Mouse (Mus musculus): ENCODE data around the gene Olfr1151. TPM values are rescaled to one million over a fixed set of nuclear protein-coding genes. Genes with fewer than 3 reads are reported as not detected.

Gene Olfr1151
- polyA plus RNA-seq (2017; shearing (Covaris generic)), result not detected

GRCm38 (mm10) chr2:87855562-87855961 is at the start of gene Olfr1151:
Olfr1151 (plus strand) TSS chr2:87855862.

GRCm38 (mm10) chr2:87809522-87809921 is 46.1 kb upstream of the Olfr1151 start, which contains the start of gene Olfr1145:
Olfr1145 (plus strand) TSS chr2:87809822.

GRCm38 (mm10) chr2:87830233-87830632 is 25.4 kb upstream of the Olfr1151 start, which contains the start of gene Olfr1148:
Olfr1148 (plus strand) TSS chr2:87830533.

GRCm38 (mm10) chr2:87843693-87844092 is 12.0 kb upstream of the Olfr1151 start, which contains the start of gene Olfr1150-ps1:
Olfr1150-ps1 (plus strand) TSS chr2:87843993.

GRCm38 (mm10) chr2:87866192-87866591 is 10.5 kb downstream of the Olfr1151 start, which contains the start of gene Olfr1152:
Olfr1152 (plus strand) TSS chr2:87866492.

GRCm38 (mm10) chr2:87894662-87895061 is 39.0 kb downstream of the Olfr1151 start, which contains the start of gene Olfr1153:
Olfr1153 (plus strand) TSS chr2:87894962.

GRCm38 (mm10) chr2:87905066-87905465 is 49.4 kb downstream of the Olfr1151 start, which contains the start of gene Olfr1154:
Olfr1154 (minus strand) TSS chr2:87905166.

Other genes with a start within 250 kb of the Olfr1151 start
- gene Olfr1130, start 249.7 kb upstream of the Olfr1151 start, polyA plus RNA-seq (2017; shearing (Covaris generic)), result not detected
- not detected for gene Olfr1131, start 228.8 kb upstream of the Olfr1151 start, polyA plus RNA-seq (2017; shearing (Covaris generic))
- not detected for gene Olfr1132, start 218.3 kb upstream of the Olfr1151 start, polyA plus RNA-seq (2017; shearing (Covaris generic))
- not detected for gene Olfr1133, start 208.5 kb upstream of the Olfr1151 start, polyA plus RNA-seq (2017; shearing (Covaris generic))
- not detected for gene Olfr1134, start 197.4 kb upstream of the Olfr1151 start, polyA plus RNA-seq (2017; shearing (Covaris generic))
- not detected for gene Olfr1135, start 182.2 kb upstream of the Olfr1151 start, polyA plus RNA-seq (2017; shearing (Covaris generic))
- gene Olfr1136, start 161.9 kb upstream of the Olfr1151 start, polyA plus RNA-seq (2017; shearing (Covaris generic)), result not detected
- not detected for gene Olfr1137, start 142.7 kb upstream of the Olfr1151 start, polyA plus RNA-seq (2017; shearing (Covaris generic))
- 0.41 TPM for gene Olfr1138, start 115.9 kb upstream of the Olfr1151 start, polyA plus RNA-seq (2017; shearing (Covaris generic))
- gene Olfr1140, start 112.1 kb upstream of the Olfr1151 start, polyA plus RNA-seq (2017; shearing (Covaris generic)), result not detected
- gene Olfr1141, start 101.9 kb upstream of the Olfr1151 start, polyA plus RNA-seq (2017; shearing (Covaris generic)), result not detected
- not detected for gene Olfr152, start 76.4 kb upstream of the Olfr1151 start, polyA plus RNA-seq (2017; shearing (Covaris generic))
- gene Olfr1143, start 55.3 kb upstream of the Olfr1151 start, polyA plus RNA-seq (2017; shearing (Covaris generic)), result not detected
- not detected for gene Olfr1145, start 46.0 kb upstream of the Olfr1151 start, polyA plus RNA-seq (2017; shearing (Covaris generic))
- gene Olfr1148, start 25.3 kb upstream of the Olfr1151 start, polyA plus RNA-seq (2017; shearing (Covaris generic)), result 0.28 TPM
- gene Olfr1150-ps1, start 11.9 kb upstream of the Olfr1151 start, polyA plus RNA-seq (2017; shearing (Covaris generic)), result not detected
- 0.09 TPM for gene Olfr1152, start 10.6 kb downstream of the Olfr1151 start, polyA plus RNA-seq (2017; shearing (Covaris generic))
- gene Olfr1153, start 39.1 kb downstream of the Olfr1151 start, polyA plus RNA-seq (2017; shearing (Covaris generic)), result not detected
- not detected for gene Olfr1154, start 49.3 kb downstream of the Olfr1151 start, polyA plus RNA-seq (2017; shearing (Covaris generic))
- not detected for gene Olfr1155, start 89.3 kb downstream of the Olfr1151 start, polyA plus RNA-seq (2017; shearing (Covaris generic))
- gene Olfr1156, start 97.2 kb downstream of the Olfr1151 start, polyA plus RNA-seq (2017; shearing (Covaris generic)), result 0.20 TPM
- not detected for gene Olfr1157, start 112.4 kb downstream of the Olfr1151 start, polyA plus RNA-seq (2017; shearing (Covaris generic))
- not detected for gene Olfr74, start 118.8 kb downstream of the Olfr1151 start, polyA plus RNA-seq (2017; shearing (Covaris generic))
- gene Olfr1158, start 134.3 kb downstream of the Olfr1151 start, polyA plus RNA-seq (2017; shearing (Covaris generic)), result not detected
- 0.16 TPM for gene Olfr1160, start 152.4 kb downstream of the Olfr1151 start, polyA plus RNA-seq (2017; shearing (Covaris generic))
- not detected for gene Olfr1161, start 166.9 kb downstream of the Olfr1151 start, polyA plus RNA-seq (2017; shearing (Covaris generic))
- gene Olfr73, start 181.8 kb downstream of the Olfr1151 start, polyA plus RNA-seq (2017; shearing (Covaris generic)), result not detected
- 0.10 TPM for gene Olfr1162, start 195.3 kb downstream of the Olfr1151 start, polyA plus RNA-seq (2017; shearing (Covaris generic))
- gene Olfr1163, start 216.0 kb downstream of the Olfr1151 start, polyA plus RNA-seq (2017; shearing (Covaris generic)), result not detected
- gene Olfr1164, start 238.1 kb downstream of the Olfr1151 start, polyA plus RNA-seq (2017; shearing (Covaris generic)), result not detected